Mouse (Mus musculus) intestine, postnatal 0 days (tissue): Measurements from ENCODE around the gene Npr1. TPM values are rescaled to one million over a fixed set of nuclear protein-coding genes. Genes with fewer than 3 reads are reported as not detected.

Source experiments
- ATAC-seq: fragments of 200-750 bp; cut with Nextera tagmentation; 2 replicates; pipeline ENCODE4 v1.8.0; 2017; ENCODE audit warnings: mild to moderate bottlenecking, moderate TSS enrichment, moderate library complexity
- H3K27ac ChIP-seq: fragments of 300-500 bp; sonication (generic); 2 replicates; pipeline ENCODE4 v1.5.1; 2014; ENCODE audit warnings: mild to moderate bottlenecking, low read depth, low read length, moderate library complexity
- H3K27me3 ChIP-seq: fragments of 300-500 bp; sonication (generic); replicated peaks from 2 replicates; pipeline ENCODE4 v1.6.1; 2014; ENCODE audit warnings: low read length, mixed read lengths; ENCODE audit not compliant: control insufficient read depth, insufficient read depth
- H3K36me3 ChIP-seq: fragments of 300-500 bp; sonication (generic); 2 replicates; pipeline ENCODE4 v1.6.1; 2014; ENCODE audit warnings: mild to moderate bottlenecking, moderate library complexity; ENCODE audit not compliant: control insufficient read depth, insufficient read depth
- H3K4me1 ChIP-seq: fragments of 300-500 bp; sonication (generic); replicated peaks from 2 replicates; pipeline ENCODE4 v1.6.1; 2014; ENCODE audit warnings: antibody characterized with exemption, low read length, mixed read lengths; ENCODE audit not compliant: control insufficient read depth, insufficient read depth
- H3K4me2 ChIP-seq: fragments of 300-500 bp; sonication (generic); replicated peaks from 2 replicates; pipeline ENCODE4 v1.6.1; 2014; ENCODE audit warnings: low read depth, mild to moderate bottlenecking, moderate library complexity
- H3K4me3 ChIP-seq: fragments of 300-500 bp; sonication (generic); 2 replicates; pipeline ENCODE4 v1.5.1; 2014; ENCODE audit warnings: low read depth, low read length
- H3K9ac ChIP-seq: fragments of 300-500 bp; sonication (generic); 2 replicates; pipeline ENCODE4 v1.6.1; 2014; ENCODE audit warnings: mild to moderate bottlenecking, low read depth, low read length
- H3K9me3 ChIP-seq: fragments of 300-500 bp; sonication (generic); 2 replicates; pipeline ENCODE4 v1.6.1; 2016; ENCODE audit warnings: mixed run types; ENCODE audit not compliant: control insufficient read depth
- CTCF ChIP-seq: sonication (generic); IDR thresholded peaks from 2 replicates; pipeline ENCODE4 v1.5.1; 2016; ENCODE audit warnings: low read depth, mild to moderate bottlenecking, control low read depth, antibody characterized with exemption, moderate library complexity
- WGBS: fragments of 180-500 bp; shearing (Covaris S2); extraction: QIAGEN DNeasy Blood & Tissue Kit; methylation state at CpG from one replicate; pipeline ENCODE4 v1.1.7; 2014; 5-methylcytosine and 5-hydroxymethylcytosine counted together
- polyA plus RNA-seq: library from polyadenylated mRNA; unstranded; fragments of >200 nt; fragmentation: Nextera tagmentation; extraction: Ambion mirVana; gene quantifications from 2 replicates; pipeline ENCODE4 v1.2.1, GENCODE M21; 2015

Npr1 gene
- polyA plus RNA-seq, 1 experiment from 2014 or later = 3.4 TPM

DNA sequence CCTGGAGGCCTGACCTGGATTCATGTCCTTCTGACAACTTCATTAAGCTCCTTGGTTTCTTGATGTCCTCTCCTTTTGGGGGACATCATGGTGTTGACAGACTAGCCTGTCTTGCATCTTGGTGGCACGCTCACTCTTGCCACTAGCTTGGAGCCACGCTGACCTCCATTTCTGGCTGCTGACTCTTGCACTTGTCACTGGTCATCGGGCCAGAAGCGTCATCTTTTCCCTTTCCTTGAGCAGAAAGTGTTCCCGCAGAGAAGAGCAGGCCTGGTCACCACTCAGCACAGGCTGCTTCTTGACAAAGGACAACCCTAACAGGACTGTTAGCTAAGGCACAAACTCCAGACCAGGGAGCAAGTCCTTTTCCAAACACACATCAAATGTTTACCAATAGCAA lies 59.3 kb downstream of the Npr1 start:
- 99% methylated on average over 5 of the region's 5 CpGs for WGBS
- Histone ChIP-seq H3K27ac (no peak overlapping the region), H3K9ac (no peak overlapping the region), H3K27me3 (no peaks in the 10 kb centered on the region), H3K9me3 (no peaks in the 10 kb centered on the region), H3K4me2 (no peak overlapping the region), H3K4me1 (no peaks in the 10 kb centered on the region), H3K36me3 (peaks cover 84% of the 10 kb centered on the region), H3K4me3 (no peak overlapping the region)
- TF ChIP-seq CTCF = no peak
- ATAC-seq = no peak

DNA sequence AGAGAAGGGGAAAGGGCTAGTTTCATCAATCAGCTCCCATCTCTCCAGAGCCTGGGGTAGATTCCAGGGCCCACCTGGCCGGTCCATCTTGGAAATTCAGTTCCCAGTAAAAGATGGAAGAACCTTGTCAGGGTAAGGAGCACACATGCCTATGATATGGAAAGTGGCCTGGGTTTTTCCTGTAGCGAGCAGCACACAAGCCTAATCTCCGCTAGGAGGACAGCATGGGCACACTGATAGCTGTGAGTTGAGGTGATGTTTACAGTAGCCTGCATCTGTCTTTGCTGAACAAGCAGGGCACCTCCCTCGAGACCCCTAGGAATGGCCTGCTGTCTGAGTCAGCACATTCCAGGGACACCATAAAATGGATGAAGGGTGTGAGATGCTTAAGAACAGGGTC lies 61.1 kb downstream of the Npr1 start:
- 70% methylated on average over 4 of the region's 4 CpGs for WGBS
- Histone ChIP-seq H3K27ac (no peak overlapping the region), H3K36me3 (peaks cover 95% of the 10 kb centered on the region), H3K4me1 (no peaks in the 10 kb centered on the region), H3K4me2 (no peak overlapping the region), H3K4me3 (no peak overlapping the region), H3K9ac (no peak overlapping the region), H3K27me3 (no peaks in the 10 kb centered on the region), H3K9me3 (no peaks in the 10 kb centered on the region)
- no peak for ATAC-seq
- TF ChIP-seq CTCF = no peak

DNA sequence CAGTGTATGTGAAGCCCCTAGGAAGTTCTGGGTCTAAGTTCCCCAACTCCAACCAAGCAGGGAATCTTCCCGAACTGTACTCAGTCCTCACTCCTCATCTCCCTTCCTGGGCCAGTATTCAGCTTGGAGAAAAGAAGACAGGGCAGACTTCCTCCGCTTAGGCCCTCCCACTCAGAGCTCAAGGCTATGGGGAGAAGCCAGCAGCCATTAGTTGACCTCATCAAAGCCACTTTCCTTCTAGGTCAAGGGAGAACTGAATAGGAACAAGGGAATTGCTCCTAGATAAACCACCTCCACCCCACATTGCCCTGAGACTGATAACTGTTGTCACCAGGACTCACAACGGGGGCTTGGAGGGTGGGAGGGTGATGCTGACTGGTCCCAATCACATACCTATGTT lies 61.5 kb downstream of the Npr1 start:
- peaks cover 96% of the 10 kb centered on the region for H3K36me3 ChIP-seq
- 84% methylated on average over 3 of the region's 3 CpGs for WGBS
- H3K4me1 ChIP-seq = no peaks in the 10 kb centered on the region
- H3K27me3 ChIP-seq = no peaks in the 10 kb centered on the region
- no peak overlapping the region for H3K9ac ChIP-seq
- no peak for ATAC-seq
- no peaks in the 10 kb centered on the region for H3K9me3 ChIP-seq
- no peak for TF ChIP-seq CTCF
- H3K4me3 ChIP-seq = no peak overlapping the region
- no peak overlapping the region for H3K4me2 ChIP-seq
- H3K27ac ChIP-seq = no peak overlapping the region

DNA sequence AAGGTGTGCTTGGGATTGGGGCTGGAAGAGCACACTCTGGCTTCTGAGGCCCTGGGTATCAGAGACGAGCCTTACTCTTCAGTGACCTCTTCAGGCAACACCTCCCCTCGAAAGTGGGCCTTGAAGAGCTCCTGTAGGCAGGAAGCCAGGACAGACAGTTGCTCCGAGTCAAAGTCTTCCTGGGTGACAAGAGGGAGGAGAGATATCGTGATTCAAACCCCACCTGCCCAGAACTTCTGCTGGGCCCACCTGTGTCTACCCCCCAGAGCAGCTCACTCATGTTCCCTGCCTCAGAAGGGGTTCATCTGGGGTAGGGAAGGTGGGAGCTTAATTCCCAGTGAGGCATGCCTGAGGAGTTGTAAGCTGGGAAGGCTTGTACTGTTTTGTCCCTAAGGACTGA lies 64.7 kb downstream of the Npr1 start:
- TF ChIP-seq CTCF = no peak
- peak overlapping the region; percentile 5; the same call in 1 of the 2 replicates for H3K27ac ChIP-seq
- H3K4me3 ChIP-seq = no peak overlapping the region
- no peaks in the 10 kb centered on the region for H3K9me3 ChIP-seq
- H3K4me1 ChIP-seq = no peaks in the 10 kb centered on the region
- peaks cover 88% of the 10 kb centered on the region for H3K36me3 ChIP-seq
- 74% methylated on average over 4 of the region's 4 CpGs for WGBS
- no peaks in the 10 kb centered on the region for H3K27me3 ChIP-seq
- ATAC-seq = no peak
- no peak overlapping the region for H3K9ac ChIP-seq
- no peak overlapping the region for H3K4me2 ChIP-seq

Other genes starting within 250 kb of the Npr1 start
- 169 and 172 TPM in 2 replicates for gene Jtb, start 234.3 kb downstream of the Npr1 start, polyA plus RNA-seq
- gene Creb3l4, start 222.4 kb downstream of the Npr1 start, polyA plus RNA-seq = 7.5 and 8.6 TPM in 2 replicates
- 153 and 158 TPM in 2 replicates for gene Slc39a1, start 217.7 kb downstream of the Npr1 start, polyA plus RNA-seq
- gene Crtc2, start 211.7 kb downstream of the Npr1 start, polyA plus RNA-seq = 12.2 and 14.9 TPM in 2 replicates
- 0.93 and 0.94 TPM in 2 replicates for gene Dennd4b, start 200.7 kb downstream of the Npr1 start, polyA plus RNA-seq
- gene Gatad2b, start 172.7 kb downstream of the Npr1 start, polyA plus RNA-seq = 4.7 and 6.6 TPM in 2 replicates
- 2.5 and 2.9 TPM in 2 replicates for gene Slc27a3, start 75.9 kb downstream of the Npr1 start, polyA plus RNA-seq
- 8.8 and 9.7 TPM in 2 replicates for gene Ints3, start 32.2 kb downstream of the Npr1 start, polyA plus RNA-seq
- gene Ilf2, start 10.3 kb upstream of the Npr1 start, polyA plus RNA-seq = 38.3 and 40.7 TPM in 2 replicates
- 53.1 and 53.9 TPM in 2 replicates for gene Snapin, start 25.2 kb upstream of the Npr1 start, polyA plus RNA-seq
- gene Chtop, start 43.6 kb upstream of the Npr1 start, polyA plus RNA-seq = 61.3 and 63.7 TPM in 2 replicates
- 1,091 and 1,109 TPM in 2 replicates for gene S100a1, start 48.5 kb upstream of the Npr1 start, polyA plus RNA-seq
- 70.3 and 78.7 TPM in 2 replicates for gene S100a13, start 48.6 kb upstream of the Npr1 start, polyA plus RNA-seq
- 0.61 and 1.1 TPM in 2 replicates for gene S100a14, start 61.0 kb upstream of the Npr1 start, polyA plus RNA-seq
- 61.6 and 69.1 TPM in 2 replicates for gene S100a16, start 71.4 kb upstream of the Npr1 start, polyA plus RNA-seq
- gene S100a3, start 94.7 kb upstream of the Npr1 start, polyA plus RNA-seq = 0.18 and 0.37 TPM in 2 replicates
- gene S100a2, start 124.4 kb upstream of the Npr1 start, polyA plus RNA-seq = not detected in 2 replicates
- not detected in 2 replicates for gene Gm42674, start 136.0 kb upstream of the Npr1 start, polyA plus RNA-seq
- 8.6 and 8.7 TPM in 2 replicates for gene S100a4, start 137.9 kb upstream of the Npr1 start, polyA plus RNA-seq
- 4.1 and 5.6 TPM in 2 replicates for gene S100a5, start 142.7 kb upstream of the Npr1 start, polyA plus RNA-seq
- gene S100a6, start 147.0 kb upstream of the Npr1 start, polyA plus RNA-seq = 374 and 424 TPM in 2 replicates
- gene S100a7a, start 188.2 kb upstream of the Npr1 start, polyA plus RNA-seq = 0.12 TPM in 1 of 2 replicates, not detected in the other
- 2.7 and 4.6 TPM in 2 replicates for gene S100a8, start 203.1 kb upstream of the Npr1 start, polyA plus RNA-seq
- 2.8 and 3.3 TPM in 2 replicates for gene S100a9, start 229.9 kb upstream of the Npr1 start, polyA plus RNA-seq